Mouse (Mus musculus) CH12.LX (cell line): ENCODE measurements around the gene Syn3.

Experiments used
- CTCF ChIP-seq, 2 experiments: IDR thresholded peaks in 1 of 2; conservative IDR thresholded peaks in 1 of 2; 2 replicates each; pipeline ENCODE4 v1.5.1; 2011 to 2012; ENCODE audit warnings: low read depth in 2 of 2, low read length in 2 of 2, improper control_type of control experiment in 1 of 2, inconsistent platforms in 1 of 2, mild to moderate bottlenecking in 1 of 2, moderate library complexity in 1 of 2
- ELF1 ChIP-seq: IDR thresholded peaks from 2 replicates; pipeline ENCODE4 v1.6.1; 2014; ENCODE audit warnings: low read depth, mild to moderate bottlenecking, inconsistent platforms, low read length, improper control_type of control experiment
- EP300 ChIP-seq: IDR thresholded peaks from 2 replicates; pipeline ENCODE4 v1.6.1; 2011; ENCODE audit warnings: low read length, improper control_type of control experiment
- GABPA ChIP-seq: IDR thresholded peaks from 2 replicates; pipeline ENCODE4 v1.6.1; 2012; ENCODE audit warnings: low read depth, low read length, improper control_type of control experiment, inconsistent platforms; ENCODE audit not compliant: insufficient replicate concordance
- HCFC1 ChIP-seq: IDR thresholded peaks from 2 replicates; pipeline ENCODE4 v1.6.1; 2012; ENCODE audit warnings: low read depth, mild to moderate bottlenecking, inconsistent platforms, low read length, improper control_type of control experiment
- IRF4 ChIP-seq: IDR thresholded peaks from 2 replicates; pipeline ENCODE4 v1.6.1; 2014; ENCODE audit warnings: low read depth, mild to moderate bottlenecking, inconsistent platforms, low read length, improper control_type of control experiment
- MAFK ChIP-seq: IDR thresholded peaks from 2 replicates; pipeline ENCODE4 v1.6.1; 2011; ENCODE audit warnings: low read length, improper control_type of control experiment; ENCODE audit not compliant: insufficient replicate concordance
- MAZ ChIP-seq: IDR thresholded peaks from 2 replicates; pipeline ENCODE4 v1.6.1; 2012; ENCODE audit warnings: low read depth, mild to moderate bottlenecking, inconsistent platforms, low read length, improper control_type of control experiment, moderate library complexity
- MXI1 ChIP-seq: IDR thresholded peaks from 2 replicates; pipeline ENCODE4 v1.6.1; 2011; ENCODE audit warnings: mild to moderate bottlenecking, low read depth, low read length, improper control_type of control experiment
- MYC ChIP-seq: IDR thresholded peaks from 2 replicates; pipeline ENCODE4 v1.6.1; 2011; ENCODE audit warnings: low read depth, mild to moderate bottlenecking, improper control_type of control experiment, low read length
- USF2 ChIP-seq: conservative IDR thresholded peaks from 2 replicates; pipeline ENCODE4 v1.6.1; 2011; ENCODE audit warnings: low read depth, low read length, improper control_type of control experiment

GRCm38 (mm10) chr10:86294599-86295365 lies 203.9 kb downstream of the Syn3 start:
- TF ChIP-seq EP300 (no peak), MXI1 (no peak), MYC (no peak), IRF4 (no peak), CTCF (conservative IDR thresholded peaks at IDR 0.05 in 1 of 2, IDR thresholded peaks at IDR 0.05 in 1 of 2; ENCODE audit: low read depth in 2 of 2, low read length in 2 of 2) (no peak), USF2 (no peak), GABPA (no peak), MAZ (no peak), HCFC1 (no peak), MAFK (no peak), ELF1 (no peak)
